Mouse (Mus musculus) B cell, adult 2 months (primary cell): Measurements from ENCODE around the gene Cyb5rl.
"Not testable (repeated sequence)": the region's sequence is repeated elsewhere in the genome, so short reads cannot be mapped to it uniquely, and the experiment has no call there.

Source experiments
- DNase-seq, 2 experiments: peaks; one replicate each; pipeline ENCODE4 v3.0.0; 2022

Cyb5rl gene

DNA sequence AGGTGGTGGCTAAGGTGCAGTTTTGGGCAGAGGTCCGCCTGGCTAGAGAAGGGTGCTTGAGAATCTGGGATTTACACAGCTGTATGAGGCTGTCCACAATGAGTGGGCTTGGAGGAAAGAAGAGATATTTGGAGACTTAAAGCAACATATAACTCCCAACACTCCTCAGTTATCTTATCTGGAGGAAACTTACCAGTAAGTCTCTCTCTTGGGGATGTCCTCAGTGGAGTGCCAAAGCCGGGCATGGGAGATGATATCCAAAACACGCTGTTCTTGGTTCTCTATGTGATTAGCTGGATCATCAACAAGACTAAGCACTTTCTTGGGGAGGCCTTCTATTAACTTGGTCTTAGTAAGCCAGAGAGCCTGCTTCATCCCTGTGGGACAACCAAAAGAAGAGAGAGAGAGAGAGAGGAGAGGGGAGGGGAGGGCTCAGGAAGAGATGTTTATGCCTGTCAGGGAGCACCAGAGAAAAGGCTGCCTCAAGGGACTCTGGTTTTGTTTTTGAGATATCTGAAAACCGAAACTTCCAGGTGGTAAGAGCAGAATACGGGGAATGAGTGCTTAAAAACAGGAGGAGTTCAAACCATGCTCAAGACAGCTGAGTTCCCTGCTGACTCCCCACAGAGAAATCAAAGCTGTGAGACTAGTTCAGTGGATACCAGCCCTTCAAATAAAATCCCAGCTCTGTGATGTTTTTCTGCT is 2.2 kb upstream of the Cyb5rl start:
- DNase-seq: no peak

DNA sequence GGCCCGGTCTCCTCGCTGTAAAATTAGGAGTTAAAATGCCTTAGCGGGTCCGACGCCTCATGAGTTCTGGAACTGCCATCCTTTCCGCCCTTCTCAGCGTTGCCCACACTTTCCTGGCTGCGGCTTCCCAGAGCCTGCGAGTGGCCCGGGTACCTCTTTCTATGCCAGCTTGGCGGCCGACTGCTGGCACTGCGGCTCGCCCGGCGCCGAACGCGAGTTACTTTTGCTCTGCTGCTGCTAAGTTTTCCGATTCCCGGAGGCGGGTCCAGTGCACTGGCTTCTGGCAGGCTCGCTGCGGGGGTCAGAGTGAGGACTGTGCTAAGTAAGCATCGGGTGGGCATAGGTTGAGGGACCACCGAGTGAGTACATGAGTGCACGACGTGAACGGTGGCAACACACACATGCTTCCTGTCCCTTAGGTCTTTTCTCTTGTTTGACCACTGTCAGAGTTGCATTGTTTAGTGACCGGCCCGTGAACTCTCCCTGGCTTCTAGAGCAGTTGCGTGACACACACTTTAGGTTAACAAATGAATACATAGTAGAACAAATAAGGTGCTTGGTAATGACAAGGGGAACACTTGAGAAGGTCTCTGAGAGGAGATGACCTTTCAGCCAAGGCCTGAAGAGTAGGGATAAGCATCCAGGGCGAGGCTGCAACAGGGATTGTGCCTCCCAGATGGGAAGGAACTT is 508 bp downstream of the Cyb5rl start:
- DNase-seq: no peak

DNA sequence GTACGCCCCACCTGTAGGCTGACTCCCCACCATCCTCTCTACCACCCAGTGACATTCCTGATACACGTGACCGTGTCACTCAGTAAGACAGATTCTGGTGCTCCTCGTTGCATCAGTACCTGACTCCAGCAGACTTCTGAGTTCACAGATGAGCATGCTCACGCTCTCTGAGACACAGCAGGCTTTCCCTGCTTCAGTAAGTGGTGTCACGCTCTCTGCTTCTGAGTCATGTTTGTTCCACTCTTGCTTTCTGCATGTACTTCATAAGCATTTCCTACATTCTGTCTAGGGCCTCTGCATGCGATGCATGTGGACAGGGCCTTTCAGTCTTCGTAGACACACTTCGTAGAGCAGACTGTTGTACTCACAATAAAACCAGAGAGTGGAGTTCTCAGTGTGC is 5.6 kb downstream of the Cyb5rl start:
- DNase-seq: no peak

DNA sequence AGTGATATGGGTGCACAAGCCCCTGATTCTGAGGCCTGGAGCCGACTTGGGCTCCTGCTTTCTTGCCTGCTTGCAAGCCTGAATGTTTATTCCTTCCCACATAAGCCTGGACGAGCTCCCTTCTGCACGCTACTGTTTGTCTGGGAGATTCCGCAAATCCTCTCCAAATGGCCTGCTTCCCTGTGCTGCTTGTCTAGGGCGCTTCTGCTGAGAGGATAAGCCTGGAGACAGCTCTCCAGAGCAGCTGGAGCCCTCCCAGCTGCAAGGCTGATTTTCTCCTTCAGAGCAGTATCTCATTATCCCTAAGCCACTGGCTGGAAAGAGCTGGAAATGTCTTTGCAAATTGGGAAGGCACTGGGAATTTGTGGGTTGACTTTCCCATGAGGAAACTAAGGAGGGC is 8.7 kb downstream of the Cyb5rl start:
- no peak for DNase-seq

DNA sequence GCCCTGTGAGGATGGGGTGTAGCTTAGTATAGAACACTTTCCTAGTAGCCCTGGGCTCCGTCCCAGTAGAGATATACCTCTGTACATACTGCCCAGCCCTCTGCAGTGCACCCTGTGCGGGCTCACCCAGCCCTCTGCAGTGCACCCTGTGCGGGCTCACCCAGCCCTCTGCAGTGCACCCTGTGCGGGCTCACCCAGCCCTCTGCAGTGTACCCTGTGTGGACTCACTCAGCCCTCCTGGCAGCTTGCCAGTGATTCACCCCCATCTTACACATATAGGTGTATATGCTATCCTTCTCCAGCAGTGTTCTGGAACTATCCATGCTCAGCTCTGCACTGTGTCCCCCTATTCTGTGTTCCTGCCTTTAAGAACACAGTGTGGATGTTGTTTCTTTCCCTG is 12.1 kb downstream of the Cyb5rl start:
- no peak for DNase-seq

DNA sequence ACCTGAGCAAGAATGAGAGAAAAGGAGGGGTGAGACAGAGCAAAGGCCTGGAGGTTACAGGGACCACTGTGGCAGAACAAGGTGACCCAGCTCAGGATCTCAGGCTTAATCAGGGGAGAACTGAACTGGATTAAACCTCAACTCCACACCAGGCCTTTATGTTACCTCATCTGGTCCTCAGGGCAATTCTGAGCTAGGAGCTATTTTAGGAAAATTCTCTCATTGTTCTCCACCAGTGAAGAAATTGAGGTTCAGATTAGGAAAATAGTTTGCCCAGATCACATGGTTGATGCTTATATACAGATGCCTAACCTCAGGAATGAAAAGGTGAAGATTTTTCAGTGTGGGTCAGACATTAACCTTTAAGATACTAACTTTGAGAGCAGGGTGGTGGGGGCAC is 12.9 kb downstream of the Cyb5rl start:
- DNase-seq: no peak

DNA sequence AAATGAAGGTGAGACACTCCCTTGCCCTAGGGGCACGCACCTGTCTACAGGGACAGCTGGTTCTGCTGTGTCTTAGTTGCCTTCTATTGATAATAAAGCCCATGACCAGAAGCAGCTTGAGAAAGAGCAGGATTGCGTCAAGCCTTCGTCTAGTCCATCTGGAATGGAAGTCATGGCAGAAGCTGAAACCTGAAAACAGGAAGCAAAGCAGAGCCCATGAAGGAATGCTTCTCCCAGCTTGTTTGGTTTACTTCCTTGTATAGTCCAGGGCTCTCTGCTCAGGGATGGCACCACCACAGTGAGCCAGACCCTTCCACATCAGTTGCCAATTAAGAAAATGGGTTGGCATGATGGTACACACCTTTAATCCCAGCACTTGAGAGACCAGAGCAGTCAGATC is 15.4 kb downstream of the Cyb5rl start:
- no peak for DNase-seq

DNA sequence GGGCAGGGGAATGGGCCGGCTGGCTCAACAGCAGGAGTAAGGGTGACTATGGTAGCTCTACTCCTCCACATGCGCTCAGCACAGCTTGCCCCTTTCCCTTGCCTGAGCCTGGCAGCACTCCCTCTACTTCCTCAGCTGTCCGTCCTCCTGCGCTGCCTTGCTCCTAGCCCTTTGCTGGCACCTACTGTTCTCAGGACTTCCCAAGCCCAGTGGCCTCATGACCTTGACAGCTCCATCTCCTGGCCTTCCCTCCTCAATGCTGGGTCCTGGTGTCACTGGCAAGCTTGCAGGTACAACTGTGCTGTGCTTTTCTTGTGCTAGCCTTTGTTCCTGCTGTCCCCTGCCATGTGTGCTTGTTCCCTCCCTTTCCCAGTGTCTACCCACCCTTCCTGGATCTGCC is 16.3 kb downstream of the Cyb5rl start:
- DNase-seq: no peak

DNA sequence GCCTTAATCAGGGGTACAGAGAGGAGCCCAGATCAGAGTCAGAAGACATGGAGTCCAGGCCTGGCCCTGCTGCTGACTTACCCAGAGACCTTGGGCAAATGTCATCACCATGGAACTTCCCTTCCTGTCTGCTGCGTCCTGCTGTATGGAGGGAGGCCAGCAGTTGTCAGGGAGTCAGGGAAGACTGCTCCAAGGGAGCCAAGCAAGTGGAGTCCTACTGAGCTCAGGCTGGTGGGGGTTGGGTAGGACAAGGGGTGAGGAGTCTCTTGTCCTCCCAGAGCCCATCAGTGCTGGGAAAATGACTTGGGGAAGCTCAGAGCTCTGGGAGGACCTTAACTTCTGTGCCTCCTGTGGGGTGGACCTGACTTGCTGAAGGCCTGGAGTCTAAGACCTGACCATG is 17.6 kb downstream of the Cyb5rl start:
- no peak for DNase-seq

DNA sequence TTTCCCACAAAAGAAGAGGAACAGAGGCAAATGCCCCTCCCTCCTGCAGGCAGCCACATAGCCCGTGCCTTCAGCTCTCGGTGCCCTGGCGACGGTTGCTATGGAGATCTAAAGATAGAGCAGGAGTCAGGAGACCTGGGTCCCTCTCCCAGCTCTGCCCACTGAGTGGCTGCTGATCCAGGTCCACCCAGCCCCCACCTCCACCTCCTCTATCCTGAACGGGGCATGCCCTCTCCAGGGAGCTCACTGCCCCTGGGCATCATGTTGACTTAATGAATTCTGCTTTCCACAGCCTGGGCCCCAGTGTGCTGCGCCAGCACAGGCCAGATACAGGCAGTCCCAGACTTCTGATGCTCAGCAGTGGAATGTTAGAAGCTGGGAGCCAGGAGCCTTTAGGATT is 18.1 kb downstream of the Cyb5rl start:
- no peak for DNase-seq

DNA sequence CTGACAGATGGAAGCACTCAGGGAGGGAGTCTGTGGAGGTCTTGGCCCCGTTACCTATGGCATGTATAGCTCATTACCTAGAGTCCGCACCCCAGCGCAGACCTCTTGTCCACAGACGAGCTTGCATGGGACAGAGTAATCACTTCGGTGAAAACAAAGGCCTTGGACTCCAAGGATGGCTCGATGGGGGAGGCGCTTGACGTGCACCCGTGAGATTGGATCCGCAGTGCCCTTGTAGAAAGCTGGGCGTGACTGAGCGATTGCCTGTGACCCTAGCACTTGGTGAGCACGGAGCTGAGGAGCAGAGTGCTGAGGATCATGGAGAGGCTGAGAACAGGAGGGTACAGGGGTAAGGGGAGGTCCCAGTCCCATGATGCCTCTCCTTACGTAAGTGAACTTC is 24.9 kb downstream of the Cyb5rl start:
- no peak for DNase-seq

DNA sequence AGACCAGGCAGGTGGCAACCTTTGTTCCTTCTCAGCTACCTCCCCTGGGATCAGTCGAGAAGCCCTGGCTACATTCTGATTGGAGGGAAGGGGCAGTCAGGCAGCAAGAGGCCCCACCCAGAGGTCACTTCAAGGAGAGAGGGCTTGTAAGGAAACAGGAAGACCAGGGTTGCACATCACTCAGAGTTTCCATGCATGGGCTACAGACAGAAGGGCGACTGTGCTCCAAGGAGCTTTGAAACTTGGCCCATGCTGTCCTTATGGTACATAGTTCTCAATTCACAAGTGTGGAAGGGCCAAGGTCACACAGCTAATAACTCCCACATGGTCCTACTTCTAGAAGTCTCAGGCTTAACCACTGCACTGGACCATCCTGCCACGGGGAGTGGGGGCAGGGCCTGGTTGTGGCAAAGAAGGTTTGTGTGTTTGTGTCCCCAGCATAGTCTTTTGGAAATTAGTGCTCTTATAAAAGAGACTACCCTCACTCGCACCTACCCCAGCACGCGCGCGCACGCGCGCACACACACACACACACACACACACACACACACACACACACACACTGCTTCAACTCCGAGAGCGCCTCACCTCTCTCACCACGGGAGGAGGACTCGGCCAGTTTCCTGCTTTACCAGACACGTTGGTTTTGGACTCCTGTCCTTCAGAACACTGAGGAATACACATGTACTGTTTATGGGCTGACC is 27.8 kb downstream of the Cyb5rl start:
- DNase-seq: no peak

DNA sequence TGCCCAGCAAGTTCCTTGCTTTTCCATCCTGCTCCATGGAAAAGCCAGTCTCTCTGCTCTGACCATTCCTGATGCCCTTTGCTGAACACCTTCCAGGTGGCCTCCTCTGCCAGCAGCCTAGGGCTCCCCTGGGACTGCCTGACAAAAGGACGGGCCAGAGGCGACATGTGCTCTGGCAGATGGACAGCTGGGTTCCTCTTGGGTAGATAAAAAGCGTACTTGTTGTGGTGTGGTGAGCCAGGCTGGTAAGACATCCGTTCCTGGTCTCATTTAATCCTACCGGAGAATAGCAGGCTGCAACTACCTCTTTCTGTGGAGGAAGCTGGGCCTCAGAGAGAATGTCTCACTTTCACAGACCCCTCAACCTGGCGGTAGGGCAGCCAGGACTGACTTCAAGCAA is 29.3 kb downstream of the Cyb5rl start:
- DNase-seq: no peak

DNA sequence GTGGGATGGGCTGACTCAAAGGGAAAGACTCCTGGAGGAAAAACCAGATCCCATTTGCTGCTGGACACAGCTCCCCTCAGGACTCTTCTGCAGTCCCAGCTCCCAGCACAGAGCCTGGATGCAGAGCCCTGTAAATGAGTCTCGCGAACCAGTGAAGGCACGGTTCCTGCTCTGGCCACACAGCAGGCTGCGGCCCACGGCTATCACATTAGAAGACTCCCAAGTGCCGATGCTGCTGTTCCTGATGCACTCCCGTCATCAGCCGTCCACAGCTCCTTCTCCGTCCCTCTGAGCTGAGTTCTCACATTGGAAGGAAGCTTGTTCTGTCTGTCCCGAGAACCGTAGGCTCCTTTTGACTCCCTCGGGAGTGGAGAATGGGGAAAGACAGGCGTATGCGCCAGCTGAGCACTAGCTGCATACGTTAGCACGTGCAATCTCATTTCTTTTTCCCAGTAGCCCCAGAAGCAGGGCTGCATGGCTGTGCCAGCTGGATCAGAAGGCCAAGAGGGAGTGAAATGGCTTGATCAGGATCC is 30.1 kb downstream of the Cyb5rl start, which contains the start of gene Cdcp2:
Gene Cdcp2, plus strand, starts transcription at position 51 of the 533 bp plus-strand sequence.
- no peak for DNase-seq

DNA sequence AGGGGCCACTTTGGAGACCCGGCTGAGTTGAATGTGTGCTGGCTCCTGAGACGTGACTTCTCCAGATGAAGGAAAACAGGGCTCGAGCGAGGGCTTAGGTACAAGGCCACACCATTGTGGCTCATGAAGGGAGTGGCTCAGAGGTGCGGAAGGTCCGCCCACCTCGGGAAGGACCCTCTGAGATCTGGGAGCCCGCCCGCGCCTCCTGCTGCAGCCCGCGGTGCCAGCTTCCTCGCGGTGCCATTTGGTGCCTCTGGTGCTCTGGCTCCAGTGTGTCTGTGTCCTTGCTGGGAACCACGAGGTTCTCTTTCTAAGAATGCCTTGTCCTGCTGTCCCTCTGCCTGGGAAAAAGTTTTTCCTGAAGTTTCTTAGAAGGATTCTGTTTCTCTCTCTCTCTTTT is 31.1 kb downstream of the Cyb5rl start:
- DNase-seq: no peak

DNA sequence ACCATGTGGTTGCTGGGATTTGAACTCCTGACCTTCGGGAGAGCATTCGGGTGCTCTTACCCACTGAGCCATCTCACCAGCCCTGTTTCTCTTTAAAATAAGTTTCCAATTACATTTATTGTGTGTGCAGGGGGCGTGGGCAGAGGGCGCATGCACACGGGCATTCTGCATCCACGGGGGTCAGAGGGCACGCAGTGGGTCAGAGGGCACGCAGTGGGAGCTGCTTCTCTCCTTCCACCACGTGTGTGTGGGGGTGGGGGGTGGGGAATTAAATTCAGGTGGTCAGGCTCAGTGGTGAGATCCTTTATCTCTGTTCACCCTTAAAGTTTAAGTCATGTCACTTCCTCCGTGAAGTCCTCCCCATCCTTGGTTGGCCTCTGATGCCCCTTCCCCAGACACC is 31.6 kb downstream of the Cyb5rl start:
- no peak for DNase-seq

DNA sequence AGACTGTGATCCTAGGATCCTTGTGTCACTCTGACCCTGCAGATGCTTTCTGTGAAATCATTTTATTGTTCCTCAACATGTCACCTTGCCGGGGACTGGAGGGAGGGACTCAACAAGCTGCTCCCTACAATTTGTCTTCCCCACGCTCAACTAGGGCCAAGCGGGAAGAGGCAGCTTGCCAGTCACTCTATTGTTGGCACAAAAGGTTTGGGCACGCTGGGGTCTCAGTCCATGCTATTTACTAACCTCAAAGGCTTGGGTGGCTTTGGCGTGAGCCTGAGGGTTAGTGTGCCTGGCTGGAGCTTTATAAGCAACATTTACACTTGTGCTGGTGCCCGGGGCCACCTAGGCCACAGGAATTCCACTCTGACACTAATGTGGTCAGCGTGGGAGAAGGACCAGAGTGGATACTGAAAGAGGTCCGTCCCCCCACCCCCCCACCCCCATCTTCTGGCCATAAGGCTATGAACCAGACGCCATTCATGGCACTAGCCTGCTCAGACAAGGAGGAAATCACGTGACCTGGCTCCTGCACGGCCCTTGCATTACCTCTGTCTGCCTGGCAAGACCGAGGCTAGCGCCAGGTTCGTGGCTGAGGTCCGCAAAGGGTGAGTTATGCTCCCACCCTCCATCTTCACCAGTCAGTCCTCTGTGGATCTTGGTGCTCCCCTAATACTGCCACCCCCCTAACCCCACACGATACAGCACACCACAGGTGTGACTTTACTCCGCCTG is 32.2 kb downstream of the Cyb5rl start:
- no peak for DNase-seq

DNA sequence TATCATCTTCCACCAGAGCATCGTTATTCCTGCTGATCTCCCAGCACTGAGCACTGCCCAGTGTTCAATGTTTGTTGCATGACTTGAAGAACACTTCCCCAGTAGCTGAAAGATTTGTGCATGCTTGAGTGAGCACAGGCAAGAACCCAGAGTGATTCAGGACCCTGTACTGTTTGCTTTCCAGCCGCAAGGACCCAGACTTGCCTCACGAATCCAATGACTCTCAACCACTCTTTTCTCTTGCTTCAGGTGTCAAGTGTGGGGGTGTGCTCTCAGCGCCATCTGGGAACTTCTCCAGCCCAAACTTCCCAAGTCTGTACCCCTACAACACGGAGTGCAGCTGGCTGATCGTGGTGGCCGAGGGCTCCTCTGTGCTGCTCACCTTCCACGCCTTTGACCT is 35.4 kb downstream of the Cyb5rl start:
- no peak for DNase-seq

DNA sequence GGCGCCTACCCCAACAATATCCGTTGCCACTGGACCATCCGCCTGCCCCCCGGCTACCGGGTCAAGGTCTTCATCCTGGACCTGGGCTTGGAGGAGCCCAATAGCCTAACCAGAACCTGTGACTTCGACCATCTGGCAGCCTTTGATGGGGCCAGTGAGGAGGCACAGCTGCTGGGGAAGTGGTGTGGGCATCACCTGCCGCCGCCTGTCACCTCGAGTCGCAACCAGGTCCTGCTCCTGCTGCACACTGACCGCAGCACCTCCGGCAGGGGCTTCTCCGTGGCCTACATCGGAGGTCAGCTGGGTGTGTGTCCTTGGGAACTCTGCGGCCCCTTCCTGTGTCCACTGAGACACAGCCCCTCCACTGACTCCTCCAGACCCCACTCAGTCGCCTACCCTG is 40.0 kb downstream of the Cyb5rl start:
- no peak for DNase-seq

DNA sequence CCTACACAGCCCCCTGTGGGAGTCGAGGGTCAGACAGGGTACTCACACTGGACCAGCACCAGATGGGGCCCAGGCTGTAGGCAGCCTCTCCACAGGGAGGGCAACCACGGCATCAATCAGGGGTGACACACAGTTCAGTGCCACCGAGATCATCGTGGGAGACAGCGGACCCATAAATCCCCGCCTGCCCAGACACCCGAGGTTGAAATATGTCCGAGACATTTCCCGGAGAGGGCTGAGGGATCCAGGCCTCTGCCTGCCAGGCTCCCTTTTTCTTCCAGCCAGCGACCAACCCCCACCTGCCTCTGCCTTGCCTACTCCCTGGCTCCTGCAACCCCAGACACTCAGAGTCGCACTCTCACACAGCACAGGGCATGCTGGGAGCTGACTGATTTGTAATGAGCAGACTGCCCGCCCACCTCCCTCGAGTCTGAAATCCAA is 41.5 kb downstream of the Cyb5rl start:
- DNase-seq: no peak

DNA sequence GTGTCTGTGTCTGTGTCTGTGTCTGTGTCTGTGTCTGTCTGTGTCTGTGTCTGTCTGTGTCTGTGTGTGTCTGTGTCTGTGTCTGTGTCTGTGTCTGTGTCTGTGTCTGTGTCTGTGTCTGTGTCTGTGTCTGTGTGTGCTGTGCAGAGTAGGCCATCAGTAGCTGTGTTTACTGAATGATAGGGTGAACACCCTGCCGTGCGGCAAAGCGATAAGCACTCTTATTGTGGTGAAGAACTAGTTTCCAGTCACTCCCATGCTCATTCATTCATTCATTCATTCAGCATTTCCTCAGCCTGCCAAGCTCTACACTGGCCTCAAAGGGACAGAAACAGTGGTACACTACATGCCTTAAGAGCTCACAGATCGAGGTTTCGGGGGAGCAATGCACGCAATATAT is 42.4 kb downstream of the Cyb5rl start:
- not testable (repeated sequence) for DNase-seq

DNA sequence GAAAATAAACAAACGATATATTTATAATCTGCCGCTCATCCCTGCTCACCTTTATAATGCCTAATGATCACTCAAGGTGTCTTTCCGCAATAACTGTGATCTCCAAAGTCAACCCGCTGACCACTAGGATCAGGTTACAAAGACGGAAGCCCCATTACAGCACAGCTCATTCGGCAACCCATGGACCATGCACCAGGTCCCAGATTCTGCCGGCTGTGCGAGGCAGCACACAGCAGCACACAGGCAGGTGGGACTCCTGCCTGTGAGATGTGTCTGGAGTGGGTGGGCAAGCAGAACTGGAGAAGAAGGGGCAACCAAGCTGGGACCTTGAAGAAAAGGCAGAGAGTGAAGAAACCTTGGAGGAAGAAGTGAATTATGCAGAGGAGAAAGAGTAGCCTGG is 47.5 kb downstream of the Cyb5rl start:
- DNase-seq: no peak

DNA sequence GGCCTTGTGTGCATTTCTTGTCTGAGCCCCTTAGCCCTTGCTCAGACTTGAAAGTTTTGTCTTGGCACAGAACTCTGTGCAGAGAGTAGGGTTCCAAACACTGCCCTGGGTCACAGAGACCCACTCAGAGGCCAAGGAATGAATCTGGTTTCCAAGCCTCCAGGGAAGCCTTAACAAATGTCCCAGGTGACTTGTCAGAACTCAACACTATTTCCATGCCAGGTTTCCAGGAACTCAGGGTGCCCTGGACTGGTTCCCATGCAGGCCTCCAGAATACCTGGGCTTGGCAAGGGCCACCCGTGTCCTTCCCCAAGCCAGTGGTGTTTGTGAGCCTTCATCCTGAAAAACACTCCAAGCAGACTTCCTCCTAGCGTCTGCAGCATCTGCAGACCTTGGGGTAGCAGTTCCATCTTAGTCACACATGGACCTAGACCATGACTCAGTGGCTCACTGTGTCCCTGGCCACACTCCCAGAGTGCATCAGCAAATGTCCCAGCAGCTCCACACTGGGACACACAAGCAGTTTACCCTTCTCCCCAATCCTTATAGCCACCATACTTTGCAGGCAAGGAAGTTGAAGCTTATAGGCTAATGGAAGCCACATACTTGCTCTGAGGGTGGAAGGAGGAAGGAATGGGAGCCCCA is 51.1 kb downstream of the Cyb5rl start:
- DNase-seq: no peak
